In the genomic region with DNA sequence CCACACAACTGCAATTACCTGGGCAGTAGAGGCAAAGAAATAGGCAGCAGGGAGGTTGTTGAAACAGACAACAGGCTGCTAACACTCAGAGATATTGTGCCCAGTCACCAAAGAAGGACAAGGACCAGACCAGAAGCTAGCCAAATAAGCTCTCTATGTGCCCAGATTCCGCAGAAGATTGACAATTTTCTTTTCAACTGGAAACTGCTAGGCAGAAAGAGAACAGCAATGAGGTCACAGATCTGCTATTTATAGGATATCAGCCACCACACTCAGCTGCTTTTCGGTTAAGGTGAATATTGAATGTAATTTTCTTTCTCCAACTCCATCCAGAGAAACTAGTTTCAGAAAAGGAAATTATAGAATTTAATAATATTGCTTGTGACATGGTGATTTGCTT, we compare ENCODE assay signal across 12 mouse cellular contexts.
"Had no signal": no experiment of that assay in that cellular context is flagged by ENCODE, and none has a peak within 500 bp of the region (broad histone marks: within the 10 kb centered on the region; RNA-seq: fewer than 3 reads in every experiment).

No protein-coding gene starts in this region.

- H3K4me3 ChIP-seq: layer of hippocampus, adult 2 months; limb, embryonic 13.5 days; midbrain, embryonic 13.5 days; myocyte; neural tube, embryonic 12.5 days had no signal

- DNase-seq: kidney, postnatal 10 days; lung, adult 18-20 months; retina, postnatal 1 day; right cerebral cortex, postnatal 4 days; spleen, adult 18-20 months; thymus, postnatal 36 days had no signal

- H3K9ac ChIP-seq: limb, embryonic 13.5 days; liver, embryonic 14.5 days; midbrain, embryonic 13.5 days; neural tube, embryonic 12.5 days had no signal

- H3K27ac ChIP-seq: layer of hippocampus, adult 2 months; limb, embryonic 13.5 days; liver, embryonic 14.5 days; neural tube, embryonic 12.5 days had no signal

- H3K9me3 ChIP-seq: limb, embryonic 13.5 days; midbrain, embryonic 13.5 days; neural tube, embryonic 12.5 days had no signal

- H3K36me3 ChIP-seq: limb, embryonic 13.5 days; midbrain, embryonic 13.5 days; neural tube, embryonic 12.5 days had no signal

- H3K27me3 ChIP-seq: limb, embryonic 13.5 days; midbrain, embryonic 13.5 days; neural tube, embryonic 12.5 days had no signal
